Mouse (Mus musculus) midbrain, embryonic 10.5 days (tissue): ENCODE measurements around the gene Gngt1. TPM values are rescaled to one million over a fixed set of nuclear protein-coding genes. Genes with fewer than 3 reads are reported as not detected.

Source experiments
- DNase-seq: peaks from one replicate; pipeline ENCODE4 v3.0.0-alpha.2; 2017; ENCODE audit warnings: low spot score
- H3K27ac ChIP-seq: fragments of 300-500 bp; sonication (generic); replicated peaks from 2 replicates; pipeline ENCODE4 v1.5.1; 2016; ENCODE audit warnings: mild to moderate bottlenecking
- H3K27me3 ChIP-seq: fragments of 300-500 bp; sonication (generic); 2 replicates; pipeline ENCODE4 v1.6.1; 2016; ENCODE audit warnings: low read depth, mild to moderate bottlenecking; ENCODE audit not compliant: poor library complexity, severe bottlenecking
- H3K36me3 ChIP-seq: fragments of 300-500 bp; sonication (generic); 2 replicates; pipeline ENCODE4 v1.6.1; 2016; ENCODE audit warnings: mild to moderate bottlenecking, moderate library complexity
- H3K4me1 ChIP-seq: fragments of 300-500 bp; sonication (generic); 2 replicates; pipeline ENCODE4 v1.6.1; 2016
- H3K4me3 ChIP-seq: fragments of 300-500 bp; sonication (generic); 2 replicates; pipeline ENCODE4 v1.5.1; 2016; ENCODE audit warnings: mild to moderate bottlenecking, moderate library complexity
- H3K9me3 ChIP-seq: fragments of 300-500 bp; sonication (generic); replicated peaks from 2 replicates; pipeline ENCODE4 v1.6.1; 2016; ENCODE audit warnings: mild to moderate bottlenecking
- WGBS: fragments of 180-500 bp; shearing (Covaris S2); methylation state at CpG from one replicate; pipeline ENCODE4 v1.1.7; 2016; 5-methylcytosine and 5-hydroxymethylcytosine counted together
- polyA plus RNA-seq: library from polyadenylated mRNA; unstranded; fragments of >200 nt; fragmentation: Nextera tagmentation; extraction: Ambion mirVana; gene quantifications from 2 replicates; pipeline ENCODE4 v1.2.1, GENCODE M21; 2016

The Gngt1 gene
- polyA plus RNA-seq, 1 experiment from 2014 or later: not detected

DNA sequence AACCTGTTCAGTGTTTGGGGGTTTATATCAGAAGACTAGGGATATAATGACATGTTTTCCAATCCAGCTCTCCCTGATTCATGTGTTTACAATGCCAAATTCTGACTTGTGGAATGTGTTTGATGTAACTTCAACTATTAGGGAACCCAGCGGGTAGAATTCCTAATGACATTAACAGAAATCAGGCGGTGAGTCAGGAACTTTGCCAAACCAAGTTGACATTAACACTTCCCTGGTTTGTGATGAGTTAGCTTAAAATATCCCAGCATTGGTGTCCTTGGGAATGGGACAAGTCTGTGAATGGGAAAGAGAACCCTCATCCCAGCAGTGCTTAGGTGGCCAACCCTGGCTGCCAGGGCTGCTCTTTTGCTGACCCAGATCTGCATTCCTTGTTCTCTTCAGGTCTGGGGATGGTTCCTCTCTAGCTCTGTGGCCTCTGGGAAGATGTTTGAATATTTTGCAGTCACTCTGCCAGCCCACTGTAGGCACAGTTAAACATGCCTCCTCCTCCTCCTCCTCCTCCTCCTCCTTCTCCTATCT, 15.0 kb downstream of the Gngt1 start:
- Histone ChIP-seq H3K36me3 (no peaks in the 10 kb centered on the region), H3K27ac (no peak overlapping the region), H3K4me3 (no peak overlapping the region), H3K27me3 (no peaks in the 10 kb centered on the region), H3K9me3 (no peaks in the 10 kb centered on the region), H3K4me1 (peaks cover 7% of the 10 kb centered on the region)
- WGBS: 87% methylated on average over 2 of the region's 2 CpGs
- DNase-seq: no peak

DNA sequence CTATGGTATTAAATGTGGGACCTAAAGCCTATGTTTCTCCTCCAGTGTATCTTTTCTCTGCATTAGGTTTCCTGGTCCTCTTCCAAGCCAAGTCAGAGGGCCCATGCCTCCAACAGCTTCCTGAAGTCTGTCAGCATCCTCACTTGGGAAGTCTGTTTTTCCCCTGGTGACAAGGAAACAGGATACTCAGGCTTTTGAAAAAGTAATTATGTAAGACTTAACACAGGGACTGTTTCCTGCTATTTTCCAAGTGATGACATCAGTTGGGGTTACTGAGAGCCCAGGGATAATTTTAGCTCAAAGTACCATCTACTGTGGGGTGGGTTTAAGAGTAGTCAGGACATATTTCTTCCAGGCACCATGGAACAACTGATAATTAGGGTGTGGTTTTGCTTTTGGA, 16.0 kb downstream of the Gngt1 start:
- DNase-seq: no peak
- H3K4me1 ChIP-seq: no peaks in the 10 kb centered on the region
- H3K36me3 ChIP-seq: no peaks in the 10 kb centered on the region
- no peaks in the 10 kb centered on the region for H3K27me3 ChIP-seq
- H3K27ac ChIP-seq: no peak overlapping the region
- no peak overlapping the region for H3K4me3 ChIP-seq
- no peaks in the 10 kb centered on the region for H3K9me3 ChIP-seq

DNA sequence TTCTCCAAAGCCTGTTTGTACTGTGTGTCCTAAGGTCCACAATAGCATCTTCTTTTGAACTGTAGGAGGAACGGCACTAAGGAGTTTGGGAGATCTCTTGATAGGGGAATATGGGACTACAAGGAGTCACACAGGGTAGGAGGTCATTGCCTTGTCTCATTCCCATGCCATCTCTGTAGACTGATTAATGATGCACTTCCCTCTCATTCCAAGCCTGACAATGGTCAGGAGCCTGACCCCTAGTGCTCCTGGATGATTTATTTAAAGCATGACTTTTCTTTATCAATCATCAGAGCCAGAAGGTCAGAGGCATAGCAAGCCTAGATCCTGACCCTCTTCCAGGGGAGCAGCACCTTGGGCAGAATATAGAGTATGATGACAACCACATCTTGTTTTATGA, 29.1 kb downstream of the Gngt1 start:
- Histone ChIP-seq H3K27ac (no peak overlapping the region), H3K27me3 (no peaks in the 10 kb centered on the region), H3K4me3 (no peak overlapping the region), H3K36me3 (no peaks in the 10 kb centered on the region), H3K9me3 (no peaks in the 10 kb centered on the region), H3K4me1 (no peaks in the 10 kb centered on the region)
- no peak for DNase-seq
- WGBS: 85% methylated on average over 1 of the region's 1 CpGs

DNA sequence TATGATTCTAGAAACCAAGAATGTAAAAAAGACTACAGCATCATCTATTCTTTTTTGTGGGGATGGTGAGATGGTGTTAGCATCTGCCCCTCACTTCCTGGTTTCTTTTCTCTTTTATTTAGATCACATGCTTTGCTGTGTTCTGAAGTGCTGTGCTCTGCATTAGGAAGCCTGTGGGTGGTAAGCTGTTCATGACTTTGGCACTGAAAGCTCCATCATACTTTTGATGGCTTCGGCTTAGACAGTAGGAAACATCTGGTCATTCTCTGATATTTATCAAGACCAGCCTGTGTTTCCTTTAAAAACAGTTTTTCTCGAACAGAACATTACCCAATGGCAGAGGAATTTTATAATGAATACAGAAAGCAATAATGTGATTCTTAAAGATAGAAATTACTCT, 32.8 kb downstream of the Gngt1 start:
- no peaks in the 10 kb centered on the region for H3K36me3 ChIP-seq

DNA sequence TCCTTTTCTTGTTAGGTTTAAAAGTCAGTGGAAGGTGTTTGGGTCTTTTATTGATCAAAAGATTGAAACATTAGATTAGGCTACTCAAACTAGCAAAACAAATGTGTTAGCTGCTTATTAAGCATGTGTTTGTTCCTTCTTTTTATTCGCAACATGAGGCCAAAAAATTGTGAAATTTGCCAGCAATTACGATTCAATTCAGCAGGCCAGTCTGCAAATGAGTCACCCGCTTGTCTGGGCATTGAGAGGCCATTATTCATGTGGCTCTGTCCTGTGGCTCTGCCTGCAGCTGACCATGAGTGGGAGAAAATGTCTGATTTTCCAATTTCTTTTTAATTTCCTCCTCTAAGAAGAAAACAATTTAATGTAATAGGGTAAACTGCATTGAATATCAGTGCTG, 37.4 kb downstream of the Gngt1 start:
- H3K4me3 ChIP-seq: no peak overlapping the region
- no peaks in the 10 kb centered on the region for H3K36me3 ChIP-seq
- no peak overlapping the region for H3K27ac ChIP-seq
- no peaks in the 10 kb centered on the region for H3K9me3 ChIP-seq
- no peak for DNase-seq
- H3K4me1 ChIP-seq: no peaks in the 10 kb centered on the region
- no peaks in the 10 kb centered on the region for H3K27me3 ChIP-seq
- 93% methylated on average over 3 of the region's 3 CpGs for WGBS

More for the DNA sequence above, 32.8 kb downstream of the Gngt1 start:
- Histone ChIP-seq H3K27me3 (no peaks in the 10 kb centered on the region), H3K9me3 (no peaks in the 10 kb centered on the region), H3K4me3 (no peak overlapping the region), H3K4me1 (no peaks in the 10 kb centered on the region), H3K27ac (no peak overlapping the region)
- DNase-seq: no peak
- 80% methylated on average over 2 of the region's 2 CpGs for WGBS

DNA sequence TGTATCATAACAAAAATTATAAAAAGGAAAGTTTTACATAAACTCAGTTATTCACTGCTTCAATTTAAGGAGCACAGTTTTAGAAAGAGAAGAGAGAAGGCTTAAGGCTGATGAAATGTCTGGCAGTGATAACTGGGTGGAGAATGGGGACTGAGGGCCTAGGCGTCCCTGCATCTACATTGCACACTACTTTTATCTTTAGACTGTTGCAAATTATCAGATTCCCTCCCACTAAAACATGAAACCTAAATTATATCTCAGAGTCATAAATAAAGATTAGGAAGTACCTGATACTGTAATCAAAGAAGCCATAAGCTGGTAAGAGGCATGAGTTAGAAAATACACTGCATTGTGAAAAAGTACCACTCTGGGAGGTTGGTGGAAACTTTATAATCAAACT, 48.2 kb downstream of the Gngt1 start:
- no peak overlapping the region for H3K27ac ChIP-seq
- H3K4me1 ChIP-seq: no peaks in the 10 kb centered on the region
- H3K4me3 ChIP-seq: no peak overlapping the region
- no peaks in the 10 kb centered on the region for H3K36me3 ChIP-seq
- H3K27me3 ChIP-seq: no peaks in the 10 kb centered on the region
- DNase-seq: no peak
- WGBS: 85% methylated on average over 1 of the region's 1 CpGs
- no peaks in the 10 kb centered on the region for H3K9me3 ChIP-seq

Other genes with a start within 250 kb of the Gngt1 start
- gene Calcr, start 229.1 kb upstream of the Gngt1 start, polyA plus RNA-seq: 0.22 and 0.29 TPM in 2 replicates
- 0.56 and 0.60 TPM in 2 replicates for gene Tfpi2, start 4.9 kb upstream of the Gngt1 start, polyA plus RNA-seq
- 31.4 and 32.5 TPM in 2 replicates for gene Gng11, start 10.1 kb downstream of the Gngt1 start, polyA plus RNA-seq
- 54.6 and 57.8 TPM in 2 replicates for gene Bet1, start 93.2 kb downstream of the Gngt1 start, polyA plus RNA-seq